ENCODE assay signal across 9 mouse cellular contexts in the genomic region with DNA sequence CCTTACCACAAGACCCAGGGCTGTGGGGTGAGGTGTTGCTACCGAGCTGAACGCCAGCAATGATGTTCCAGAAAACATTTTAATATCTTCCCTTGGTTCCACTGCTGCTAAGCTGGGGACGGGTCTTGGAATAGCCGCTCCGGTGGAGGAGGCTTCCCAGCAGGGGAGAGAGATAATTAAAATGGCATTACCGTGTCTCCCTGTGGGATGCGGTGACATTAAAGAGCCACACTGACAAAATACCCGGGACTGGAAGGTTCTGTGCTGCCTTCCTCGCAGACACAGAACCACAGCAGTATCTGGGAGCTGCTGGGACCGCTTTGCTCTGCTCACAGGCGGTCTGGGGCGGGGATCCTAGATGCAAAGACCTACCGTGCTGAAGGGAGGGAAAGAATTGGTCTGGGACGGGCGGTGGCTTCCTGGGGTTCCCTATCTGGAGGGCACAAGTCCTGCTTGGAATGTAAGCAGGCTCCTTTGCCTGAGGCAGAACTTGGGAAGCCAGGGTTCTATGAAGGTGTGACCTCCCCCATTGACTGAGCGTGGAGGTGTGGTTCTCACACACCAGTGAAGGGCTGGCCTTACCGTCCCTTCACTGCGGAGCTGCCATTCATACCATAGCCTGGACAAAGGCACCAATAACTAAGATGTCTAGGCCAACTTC. TPM values are rescaled to one million over a fixed set of nuclear protein-coding genes. Genes with fewer than 3 reads are reported as not detected.
A peak's percentile ranks its signal among the peaks of the same experiment; 100 is the strongest.
DNase-seq lines count a peak whose midpoint lies in the region; ATAC-seq and TF ChIP-seq lines count a peak whose summit lies in the region.
"Had no signal": no experiment of that assay in that cellular context is flagged by ENCODE, and none has a peak within 500 bp of the region (broad histone marks: within the 10 kb centered on the region; RNA-seq: fewer than 3 reads in every experiment).

No protein-coding gene starts in this region.

- H3K4me2 ChIP-seq in embryonic facial prominence, embryonic 13.5 days = 0 out of 2 replicates have a peak overlapping the region, but pooled peaks have one; percentile 14
- peak overlapping the region; percentile 42 for H3K4me2 ChIP-seq in limb, embryonic 13.5 days (replicated peaks)

- H3K27me3 ChIP-seq in heart, embryonic 10.5 days (ENCODE audit: insufficient read depth, poor library complexity, severe bottlenecking) = no peaks in the 10 kb centered on the region
- H3K27me3 ChIP-seq in E14TG2a.4 (ENCODE audit: insufficient read depth, low read length) = no peaks in the 10 kb centered on the region
- H3K27me3 ChIP-seq in embryonic facial prominence, embryonic 13.5 days = no peaks in the 10 kb centered on the region
- peaks cover 7% of the 10 kb centered on the region; the same call in 1 of the 2 replicates for H3K27me3 ChIP-seq in limb, embryonic 13.5 days

- no peak overlapping the region for H3K9ac ChIP-seq in embryonic facial prominence, embryonic 13.5 days
- 0 out of 2 replicates have a peak overlapping the region, but pooled peaks have one; percentile 19 for H3K9ac ChIP-seq in limb, embryonic 13.5 days

- H3K4me3 ChIP-seq in heart, embryonic 10.5 days = no peak overlapping the region
- H3K4me3 ChIP-seq in E14TG2a.4 (replicated peaks; ENCODE audit: low read length) = peak overlapping the region; percentile 43; the same call in 1 of the 2 replicates
- no peak overlapping the region for H3K4me3 ChIP-seq in embryonic facial prominence, embryonic 13.5 days
- H3K4me3 ChIP-seq in limb, embryonic 13.5 days = no peak overlapping the region

- no peak for ATAC-seq in embryonic facial prominence, embryonic 13.5 days (ENCODE audit: insufficient number of reproducible peaks, insufficient read depth, low FRiP score, low TSS enrichment, low read depth)
- no peak for ATAC-seq in limb, embryonic 13.5 days (ENCODE audit: low FRiP score, low read depth)
- no peak for ATAC-seq in erythroid progenitor cell, adult 5-6 weeks (replicated peaks; ENCODE audit: low FRiP score, poor library complexity, severe bottlenecking)

- no peak for DNase-seq in heart, embryonic 10.5 days (ENCODE audit: low spot score)
- DNase-seq in heart, adult 8-10 months (ENCODE audit: low spot score) = no peak
- DNase-seq in right cerebral cortex, postnatal 10 days (ENCODE audit: low spot score in 2 of 2) = no peak
- DNase-seq in spleen, postnatal 4 days (ENCODE audit: low spot score in 2 of 2) = no peak
- DNase-seq: cerebellum, adult 11-12 months had no signal

- TF ChIP-seq CTCF in E14TG2a.4 (conservative IDR thresholded peaks at IDR 0.05; ENCODE audit: low read length) = no peak

- peaks cover 57% of the 10 kb centered on the region for H3K4me1 ChIP-seq in heart, embryonic 10.5 days
- peaks cover 59% of the 10 kb centered on the region for H3K4me1 ChIP-seq in E14TG2a.4 (replicated peaks; ENCODE audit: low read depth, low read length)
- H3K4me1 ChIP-seq in embryonic facial prominence, embryonic 13.5 days = peaks cover 38% of the 10 kb centered on the region
- peaks cover 39% of the 10 kb centered on the region for H3K4me1 ChIP-seq in limb, embryonic 13.5 days

- 0 out of 2 replicates have a peak, but pooled peaks cover 3% of the 10 kb centered on the region for H3K36me3 ChIP-seq in heart, embryonic 10.5 days
- H3K36me3 ChIP-seq in E14TG2a.4 (ENCODE audit: insufficient read depth, low read length) = peaks cover 29% of the 10 kb centered on the region
- no peaks in the 10 kb centered on the region for H3K36me3 ChIP-seq in embryonic facial prominence, embryonic 13.5 days
- H3K36me3 ChIP-seq in limb, embryonic 13.5 days = no peaks in the 10 kb centered on the region

- no peaks in the 10 kb centered on the region for H3K9me3 ChIP-seq in heart, embryonic 10.5 days
- H3K9me3 ChIP-seq in E14TG2a.4 (ENCODE audit: low read length) = 0 out of 2 replicates have a peak, but pooled peaks cover 3% of the 10 kb centered on the region
- H3K9me3 ChIP-seq in embryonic facial prominence, embryonic 13.5 days = no peaks in the 10 kb centered on the region
- H3K9me3 ChIP-seq in limb, embryonic 13.5 days = peaks cover 5% of the 10 kb centered on the region; the same call in 1 of the 2 replicates

- H3K27ac ChIP-seq in heart, embryonic 10.5 days = peak overlapping the region; percentile 69; the same call in 1 of the 2 replicates
- no peak overlapping the region for H3K27ac ChIP-seq in embryonic facial prominence, embryonic 13.5 days
- H3K27ac ChIP-seq in limb, embryonic 13.5 days = peak overlapping the region; percentile 61; the same call in 1 of the 2 replicates

- WGBS in heart, embryonic 10.5 days = 25% methylated on average over 18 of the region's 18 CpGs
- WGBS in embryonic facial prominence, embryonic 13.5 days = 20% methylated on average over 18 of the region's 18 CpGs
- 20% methylated on average over 18 of the region's 18 CpGs for WGBS in limb, embryonic 13.5 days

RNA-seq across cellular contexts. Expression of gene Parvg, which starts 9.3 kb away (rescaled TPM):
- 0.43 and 1.0 TPM in 2 replicates for polyA plus RNA-seq in heart, embryonic 10.5 days (2016; fragmentation: Nextera tagmentation; extraction: Ambion mirVana)
- total RNA-seq in heart, adult 8-10 months (2022) = 1 to 10 TPM in 3 of 4 experiments, under 1 TPM in 1; 0.88 to 2.0 (median 1.4) TPM
- 1.3 and 1.5 TPM in 2 replicates for polyA plus RNA-seq in embryonic facial prominence, embryonic 13.5 days (2015; fragmentation: Nextera tagmentation; extraction: Ambion mirVana)
- polyA plus RNA-seq in limb, embryonic 13.5 days (2015; fragmentation: Nextera tagmentation; extraction: Ambion mirVana) = 1.6 and 2.0 TPM in 2 replicates
- total RNA-seq in erythroid progenitor cell, adult 5-6 weeks (2015; ENCODE audit: low replicate concordance) = 27.4 and 29.3 TPM in 2 replicates
- total RNA-seq in erythroid progenitor cell, adult 5-6 weeks (2017; ENCODE audit: low replicate concordance) = 22.2 and 31.4 TPM in 2 replicates
